Mouse (Mus musculus) cerebellum, postnatal 36 days (tissue): Measurements from ENCODE around the gene Bicd2.

Experiments
- DNase-seq, 2 experiments: peaks; one replicate each; pipeline ENCODE4 v3.0.0; 2021 to 2022; ENCODE audit warnings: mixed read lengths in 2 of 2

Bicd2 gene

GRCm38 (mm10) chr13:49341012-49341830 lies at the start of gene Bicd2:
Gene Bicd2 (plus strand): TSS chr13:49341585.
- peak; percentile 92 to 94 for DNase-seq

GRCm38 (mm10) chr13:49291949-49292348 lies 49.4 kb upstream of the Bicd2 start:
- no peak for DNase-seq

DNA sequence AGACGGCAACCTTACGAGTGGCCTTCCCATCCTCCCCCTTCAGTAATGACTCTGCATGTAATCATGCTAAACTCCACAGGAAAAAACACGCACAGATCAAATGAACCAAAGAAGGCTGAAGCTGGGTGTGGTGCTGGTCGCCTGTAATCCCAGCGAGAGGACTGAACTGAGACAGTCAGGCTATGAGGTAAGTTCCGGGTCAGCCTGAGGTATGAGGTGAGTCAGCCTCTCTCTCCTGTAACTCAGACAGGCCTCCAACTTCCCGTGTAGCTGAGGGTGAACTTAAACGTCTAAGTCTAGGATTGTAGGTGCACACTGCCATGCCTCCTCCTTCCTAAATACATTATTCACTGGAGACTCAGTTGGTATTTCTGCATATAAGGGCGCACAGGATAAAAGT lies 47.3 kb upstream of the Bicd2 start:
- DNase-seq = no peak

GRCm38 (mm10) chr13:49296270-49296669 lies 45.1 kb upstream of the Bicd2 start:
- DNase-seq = no peak

GRCm38 (mm10) chr13:49298514-49299381 lies 42.6 kb upstream of the Bicd2 start:
- no peak for DNase-seq

DNA sequence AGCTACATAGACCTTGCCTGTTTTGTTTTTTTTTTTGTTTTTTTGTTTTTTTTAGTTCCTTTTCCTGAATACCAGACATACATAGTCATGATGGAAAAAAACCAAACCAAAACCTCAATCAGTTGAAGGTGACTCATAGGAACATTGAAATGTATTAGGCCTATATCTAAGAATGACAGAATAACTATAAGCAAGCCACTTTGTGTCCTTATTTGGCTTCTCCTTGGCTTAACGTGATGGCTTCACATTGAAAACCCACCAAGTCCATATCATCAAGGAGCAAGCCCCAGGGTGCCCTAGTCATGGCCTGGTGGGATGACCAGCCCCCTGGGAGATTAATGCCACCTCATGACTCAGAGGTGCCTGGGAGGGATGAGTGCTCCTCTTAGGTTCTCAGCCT lies 40.6 kb upstream of the Bicd2 start:
- DNase-seq = no peak

- no peak for DNase-seq
These were observed 34.5 kb upstream of the Bicd2 start for GRCm38 (mm10) chr13:49306771-49307310.

- no peak for DNase-seq
These were observed 33.9 kb upstream of the Bicd2 start for GRCm38 (mm10) chr13:49307311-49307969.

DNA sequence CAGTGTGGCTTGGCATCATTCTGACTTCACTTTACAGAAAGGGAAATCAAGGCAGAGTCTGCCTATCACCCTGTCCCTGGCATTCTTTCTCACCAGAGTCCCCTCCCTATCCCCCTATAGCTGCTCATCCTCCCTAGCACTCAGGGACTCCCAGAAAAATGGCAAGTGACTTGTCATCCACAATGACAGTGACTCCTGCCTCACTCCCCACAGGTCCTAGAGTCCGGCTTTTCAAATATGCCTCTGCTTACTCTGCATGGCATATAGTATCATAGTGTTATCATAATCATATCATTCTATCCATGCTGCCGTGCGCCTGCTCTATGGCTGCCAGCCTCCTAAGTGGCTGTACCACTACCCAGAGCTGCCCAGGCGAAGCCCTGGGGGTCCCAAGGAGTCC lies 33.2 kb upstream of the Bicd2 start:
- DNase-seq = no peak

DNA sequence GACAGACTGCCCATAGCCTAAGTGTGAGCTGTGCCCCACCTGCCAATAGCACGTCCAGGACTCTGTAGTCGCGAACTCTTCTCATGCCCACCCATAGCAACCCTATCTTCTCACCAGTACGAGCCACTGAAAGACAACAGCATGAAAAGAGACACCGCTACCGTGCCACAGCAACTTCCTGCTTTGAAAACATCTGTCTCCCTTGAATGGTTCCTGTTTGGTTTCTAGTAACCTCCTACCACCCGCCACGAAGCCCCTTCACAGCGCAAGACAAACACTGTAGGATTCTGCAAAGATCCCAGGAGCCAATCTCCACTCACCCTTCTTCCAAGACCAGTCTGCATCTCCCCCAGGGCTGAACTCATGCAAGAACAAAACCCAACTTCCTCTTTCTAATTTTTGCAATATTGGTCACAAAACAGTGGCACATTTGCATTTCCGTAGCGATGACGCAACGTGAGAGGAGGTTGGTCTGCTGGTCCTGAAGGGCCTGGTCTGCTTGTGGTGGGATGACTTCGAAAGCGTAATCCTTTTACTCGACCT lies 32.5 kb upstream of the Bicd2 start:
- DNase-seq = no peak

GRCm38 (mm10) chr13:49309501-49309900 lies 31.9 kb upstream of the Bicd2 start:
- no peak for DNase-seq

DNA sequence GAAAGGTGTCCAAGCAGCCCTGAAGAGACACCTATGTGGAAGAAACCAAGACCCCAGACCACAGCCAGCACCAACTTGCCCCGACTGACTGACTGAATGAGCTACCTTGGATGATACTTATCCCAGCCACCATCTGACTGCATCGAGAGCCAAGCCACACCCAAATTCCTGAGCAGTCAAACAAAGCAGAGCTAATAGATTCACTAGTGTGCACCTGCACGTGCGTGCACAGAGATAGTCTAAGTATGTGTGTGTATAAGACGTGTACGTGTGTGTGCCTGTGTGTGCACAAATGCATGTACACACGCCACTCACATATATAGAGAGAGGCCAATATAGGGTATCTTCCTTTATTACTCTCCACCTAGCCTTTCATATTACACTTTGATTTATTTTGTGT lies 29.7 kb upstream of the Bicd2 start:
- DNase-seq = no peak

DNA sequence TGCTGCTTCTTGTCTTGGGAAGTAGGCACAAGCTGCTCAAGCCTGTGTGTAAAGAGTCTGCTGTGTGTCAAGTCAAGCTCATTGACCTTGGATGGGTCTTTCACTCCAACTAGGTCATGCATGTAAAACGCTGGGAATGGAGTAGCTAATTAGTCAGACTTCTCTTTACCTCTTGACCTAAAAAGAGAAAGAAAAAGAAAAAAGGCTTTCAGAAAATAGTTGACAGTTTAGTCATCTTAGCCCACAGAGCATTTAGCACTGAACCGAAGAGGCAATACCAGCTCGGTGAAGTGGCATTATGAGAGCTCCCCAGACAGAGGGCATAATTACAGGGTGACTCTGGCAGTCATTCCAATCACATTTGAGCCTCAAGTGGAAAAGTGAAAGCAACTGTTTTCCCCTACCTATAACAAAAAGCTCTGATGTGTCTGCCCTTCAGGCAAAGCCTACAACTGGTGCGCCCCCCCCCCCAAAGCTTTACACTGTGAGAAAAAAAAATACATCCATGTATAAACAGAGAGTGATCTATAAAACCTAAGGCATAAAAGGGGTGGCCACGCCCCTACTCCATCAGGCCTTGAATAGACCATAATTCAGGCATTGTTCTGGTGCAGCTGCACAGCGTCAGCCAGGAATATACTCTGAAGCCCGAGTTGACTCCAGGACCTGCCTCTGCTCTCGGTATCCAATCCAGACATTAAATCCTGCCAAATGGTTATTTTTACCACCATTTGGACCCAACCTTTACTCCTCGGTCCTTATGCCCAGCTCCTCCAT lies 24.8 kb upstream of the Bicd2 start:
- DNase-seq = no peak

DNA sequence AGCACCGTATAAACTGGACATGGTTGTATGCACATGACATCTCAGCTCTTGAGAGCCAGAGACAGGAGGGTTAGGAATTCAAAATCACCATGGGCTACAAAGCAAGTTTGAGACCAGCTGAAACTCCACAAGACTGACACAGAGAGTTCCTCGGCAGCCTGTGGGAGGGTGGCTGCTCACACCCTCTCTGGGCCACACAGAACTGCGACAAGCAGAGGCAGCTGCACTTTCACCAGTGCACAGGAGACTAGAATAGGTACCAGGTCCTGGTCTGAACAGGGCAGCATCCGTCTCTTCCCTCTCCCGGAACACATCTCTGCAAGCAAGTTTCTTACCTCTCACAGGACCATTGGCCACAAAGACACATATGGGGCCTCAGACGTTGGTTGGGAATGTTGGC lies 23.9 kb upstream of the Bicd2 start:
- DNase-seq = no peak

GRCm38 (mm10) chr13:49317914-49318313 lies 23.5 kb upstream of the Bicd2 start:
- no peak for DNase-seq

GRCm38 (mm10) chr13:49320040-49320439 lies 21.3 kb upstream of the Bicd2 start, which contains the start of gene Fgd3:
Gene Fgd3 (minus strand): TSS chr13:49320311.
- no peak for DNase-seq

GRCm38 (mm10) chr13:49320514-49320913 lies 20.9 kb upstream of the Bicd2 start:
- DNase-seq = no peak

- no peak for DNase-seq
These were observed 19.9 kb upstream of the Bicd2 start for GRCm38 (mm10) chr13:49321452-49321851.

DNA sequence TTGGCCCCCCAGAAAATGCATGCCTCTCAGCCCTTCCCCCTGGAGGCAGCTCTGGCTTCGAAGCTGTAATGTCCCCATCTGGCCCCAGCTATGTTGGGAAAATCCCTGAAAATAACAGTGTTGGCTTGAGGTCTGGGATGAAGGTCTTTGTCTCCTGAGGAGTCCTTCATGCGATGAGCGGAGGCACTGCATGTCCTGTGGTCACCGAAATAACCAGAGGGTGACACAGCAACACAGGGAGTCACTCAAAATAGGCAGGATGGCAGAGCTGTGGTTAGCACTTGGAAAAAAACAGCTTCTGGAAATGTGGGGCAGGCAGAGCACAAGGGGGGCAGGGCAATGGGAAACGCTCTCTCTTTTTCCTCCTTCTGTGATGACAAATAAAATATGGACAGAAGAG lies 19.2 kb upstream of the Bicd2 start:
- DNase-seq = no peak

DNA sequence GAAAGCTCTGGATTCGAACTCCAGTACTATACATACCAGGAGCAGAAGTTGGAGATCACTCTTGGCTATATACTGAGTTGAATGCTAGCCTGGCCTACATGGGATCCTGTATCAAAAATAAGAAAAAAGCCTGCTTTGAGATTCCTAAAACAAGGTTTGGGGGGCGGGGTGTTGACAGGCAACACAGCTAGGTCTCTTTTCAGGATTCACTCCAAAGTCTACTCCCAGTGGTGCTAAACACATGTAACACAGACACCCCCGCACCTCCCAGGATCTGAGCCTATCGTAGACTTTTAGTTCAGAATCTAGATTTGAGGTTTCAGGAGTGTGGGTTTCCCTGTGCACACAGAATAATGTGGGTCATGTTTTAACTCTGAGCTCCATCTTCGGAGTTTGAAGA lies 18.6 kb upstream of the Bicd2 start:
- no peak for DNase-seq

DNA sequence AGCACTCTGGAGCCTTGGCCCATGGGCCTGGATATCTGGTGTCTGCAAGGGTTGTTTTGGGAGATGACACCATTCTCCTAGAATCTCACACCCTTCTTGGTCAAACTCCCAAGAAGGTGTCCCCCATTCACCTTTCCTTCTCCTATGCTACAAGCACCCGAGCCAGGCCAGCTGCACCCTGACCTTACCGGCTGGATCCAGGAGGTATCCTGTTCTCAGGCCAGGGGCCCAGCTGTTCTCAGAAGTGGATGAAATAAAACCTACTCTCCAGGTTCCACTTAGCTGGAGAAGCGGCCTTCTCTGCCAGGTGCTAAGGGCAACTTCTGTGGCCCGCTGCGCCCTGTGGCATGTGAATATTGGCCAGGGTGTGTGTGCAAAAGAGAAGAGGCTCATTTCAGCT lies 16.5 kb upstream of the Bicd2 start:
- DNase-seq = no peak
